Mouse (Mus musculus) heart, adult 11 months (tissue): ENCODE measurements around the gene Slc27a1.

Source experiments
- DNase-seq: peaks from one replicate; pipeline ENCODE4 v3.0.0; 2022

Gene Slc27a1

DNA sequence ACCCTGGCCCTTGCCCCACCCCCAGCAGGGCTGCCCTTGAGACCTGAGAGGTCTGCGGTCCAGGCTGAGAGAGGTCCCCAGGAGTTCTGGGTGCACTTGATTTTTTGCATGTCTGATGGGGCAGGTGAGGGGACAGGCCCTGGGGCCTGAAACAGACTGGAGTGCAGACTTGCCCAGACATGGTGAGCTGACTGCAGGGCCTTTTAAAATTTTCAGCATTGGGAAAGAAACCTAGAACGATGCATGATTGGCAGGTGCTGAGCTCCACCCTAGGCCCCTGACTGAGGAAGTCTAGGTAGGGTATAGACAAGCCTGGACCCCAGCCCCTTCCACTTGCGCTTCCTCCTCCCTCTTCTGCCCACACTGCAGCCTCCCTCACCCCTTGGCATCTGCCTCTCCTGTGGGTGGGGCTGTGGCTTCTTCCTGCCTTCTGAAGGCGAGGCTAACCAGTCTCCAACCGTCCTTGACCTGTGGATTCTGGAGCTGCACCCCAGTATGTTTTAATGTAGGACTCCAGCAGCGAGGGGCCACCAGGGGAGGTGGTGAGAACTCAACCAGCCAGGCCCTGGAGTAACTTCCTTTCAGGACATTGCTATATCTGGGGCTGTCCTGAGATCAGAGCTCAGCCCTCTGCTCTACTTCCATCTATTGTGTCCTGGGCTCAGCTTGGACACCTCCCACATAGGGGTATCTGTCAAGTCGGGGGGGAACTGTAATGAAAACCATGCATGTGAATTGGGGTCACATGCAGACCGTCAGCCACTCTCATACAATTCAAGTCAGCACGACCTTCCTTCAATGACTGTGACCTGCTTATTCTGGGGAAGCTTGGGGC, 58.8 kb downstream of the Slc27a1 start:
- peak; percentile 94 for DNase-seq

- DNase-seq, result no peak
Measured at GRCm38 (mm10) chr8:71628396-71629095, 59.9 kb downstream of the Slc27a1 start.

DNA sequence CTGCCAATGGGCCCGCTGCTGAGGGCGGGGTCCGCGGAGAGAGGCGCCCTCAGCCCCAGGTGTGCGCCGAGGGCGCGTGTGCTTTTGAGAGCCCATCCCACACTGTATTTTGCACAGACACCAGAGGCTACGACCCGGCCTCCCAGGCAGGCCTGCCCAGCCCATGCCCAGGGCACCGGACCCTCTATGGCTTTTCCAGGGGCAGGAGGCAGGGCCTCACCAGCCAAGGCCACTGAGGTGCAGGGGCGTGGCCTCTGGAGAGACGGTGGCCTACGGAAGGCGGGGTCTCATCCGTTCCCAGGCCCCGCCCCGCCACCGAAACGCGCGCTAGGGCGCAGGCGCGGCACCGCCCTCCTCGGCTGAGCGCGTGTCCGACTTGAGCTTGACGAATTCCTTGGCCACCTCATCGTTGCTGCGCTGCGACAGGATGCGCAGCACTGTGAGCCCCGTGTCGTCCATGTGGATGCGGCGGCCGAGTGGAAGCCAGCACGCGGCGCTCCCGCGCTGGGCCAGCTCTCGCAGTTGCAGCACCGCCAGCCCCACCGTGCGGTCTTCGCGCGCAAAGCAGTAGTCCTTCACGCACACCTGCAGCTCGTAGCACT, 60.5 kb downstream of the Slc27a1 start:
- peak; percentile 99 for DNase-seq

DNA sequence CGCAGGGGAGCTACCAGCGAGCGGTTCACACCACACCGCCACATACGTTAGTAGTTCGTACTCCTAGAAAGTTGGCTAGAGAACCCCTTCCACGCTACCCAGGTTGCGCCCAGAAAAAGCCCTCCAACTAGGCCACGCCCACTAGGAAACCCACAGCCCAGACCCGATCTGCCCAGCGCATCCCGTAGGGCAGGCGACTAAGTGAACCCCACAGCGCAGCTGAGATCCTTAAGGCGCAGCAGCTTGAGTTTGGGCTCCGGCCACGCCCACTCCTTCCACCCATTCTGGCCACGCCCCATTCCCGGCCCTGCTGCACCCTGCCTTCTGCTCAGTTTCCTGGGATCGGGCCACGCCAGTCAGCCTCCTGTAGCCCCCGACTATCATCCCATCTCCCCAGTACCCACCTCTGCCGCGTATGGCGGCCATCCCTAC, 61.1 kb downstream of the Slc27a1 start:
- peak; percentile 96 for DNase-seq

DNA sequence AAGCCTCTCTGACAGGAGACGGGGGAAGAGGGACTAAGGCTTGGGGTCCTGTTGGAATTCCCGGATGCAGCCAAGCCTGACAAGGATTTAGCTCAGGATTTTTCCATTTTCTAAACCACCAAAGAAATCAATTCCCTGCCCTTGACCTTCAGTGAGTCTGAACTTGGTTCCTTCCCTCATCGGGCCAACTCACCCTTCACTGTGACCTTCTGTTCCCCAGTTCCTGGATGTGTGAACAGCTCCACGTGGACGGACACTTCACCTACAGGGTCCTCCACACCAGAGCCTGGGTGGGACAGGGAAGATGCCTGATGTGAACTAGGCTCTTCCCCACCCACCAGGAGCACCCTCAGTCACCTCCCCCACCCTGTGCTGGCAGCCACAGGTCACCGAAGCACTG, 62.1 kb downstream of the Slc27a1 start:
- DNase-seq, result no peak

GRCm38 (mm10) chr8:71631897-71632296, 63.2 kb downstream of the Slc27a1 start:
- no peak for DNase-seq

DNA sequence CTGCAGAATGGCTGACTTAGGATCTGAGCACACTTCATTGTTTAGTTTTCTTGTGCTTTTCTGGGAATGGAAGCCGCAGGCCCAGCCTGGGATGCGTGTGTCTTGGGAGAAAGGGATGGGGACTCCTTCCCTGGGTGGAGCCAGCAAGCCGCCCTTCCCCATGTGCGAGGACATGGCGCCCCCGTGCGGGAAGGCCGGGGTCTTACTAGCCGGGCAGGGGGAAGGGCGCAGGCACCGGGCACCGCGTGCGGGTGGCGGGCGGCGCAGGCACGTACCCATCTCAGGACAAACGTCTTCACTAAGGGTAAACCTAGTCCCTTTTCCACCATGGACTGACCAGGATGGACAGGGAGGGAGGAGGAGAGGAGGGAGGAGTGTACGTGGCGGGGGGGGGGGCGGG, 64.5 kb downstream of the Slc27a1 start:
- DNase-seq, result peak; percentile 96

DNA sequence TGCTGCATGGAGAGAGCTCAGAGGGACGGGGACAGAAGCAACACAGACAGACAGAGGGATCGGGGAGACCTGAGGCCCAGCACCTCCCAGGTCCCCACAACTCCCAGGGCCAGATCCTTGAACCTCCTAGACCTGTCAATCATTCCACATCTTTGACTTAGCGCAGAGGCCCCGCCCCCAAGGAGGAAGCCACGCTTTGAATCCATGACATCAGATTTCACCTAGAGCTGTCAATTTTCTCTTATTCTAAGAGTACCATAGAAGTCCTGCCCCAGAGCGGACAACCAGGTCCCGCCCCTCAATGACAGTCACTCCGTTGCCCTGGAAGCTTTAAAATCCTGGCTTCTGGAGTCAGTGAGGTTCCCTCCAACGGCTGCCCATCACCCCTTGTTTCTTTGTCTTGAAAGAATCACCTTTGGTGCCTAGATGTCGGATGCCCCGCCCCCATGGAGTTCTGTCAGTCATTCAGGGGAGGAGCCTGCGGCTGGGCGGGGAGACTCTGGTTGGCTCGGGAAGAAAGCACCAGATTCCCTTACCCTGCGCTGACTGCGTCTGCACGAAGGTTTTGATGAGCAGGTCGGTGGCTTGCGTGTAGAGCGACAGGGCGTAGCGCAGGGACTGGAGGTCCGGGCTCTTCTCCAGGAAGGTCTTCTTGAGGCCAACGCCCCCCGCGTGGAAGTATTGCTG, 65.4 kb downstream of the Slc27a1 start:
- peak; percentile 95 for DNase-seq
